Mouse (Mus musculus) ES-Bruce4 (cell line): ENCODE measurements around the gene Alg9.

Experiments
- CTCF ChIP-seq: IDR thresholded peaks from one replicate; pipeline ENCODE4 v1.8.1; 2011; ENCODE audit warnings: low read depth, low read length
- EP300 ChIP-seq: IDR thresholded peaks from 2 replicates; pipeline ENCODE4 v1.6.1; 2011; ENCODE audit warnings: low read depth, low read length; ENCODE audit not compliant: insufficient read depth
- POLR2A ChIP-seq: IDR thresholded peaks from one replicate; pipeline ENCODE4 v1.8.1; 2011; ENCODE audit warnings: low read length; ENCODE audit not compliant: insufficient read depth

DNA sequence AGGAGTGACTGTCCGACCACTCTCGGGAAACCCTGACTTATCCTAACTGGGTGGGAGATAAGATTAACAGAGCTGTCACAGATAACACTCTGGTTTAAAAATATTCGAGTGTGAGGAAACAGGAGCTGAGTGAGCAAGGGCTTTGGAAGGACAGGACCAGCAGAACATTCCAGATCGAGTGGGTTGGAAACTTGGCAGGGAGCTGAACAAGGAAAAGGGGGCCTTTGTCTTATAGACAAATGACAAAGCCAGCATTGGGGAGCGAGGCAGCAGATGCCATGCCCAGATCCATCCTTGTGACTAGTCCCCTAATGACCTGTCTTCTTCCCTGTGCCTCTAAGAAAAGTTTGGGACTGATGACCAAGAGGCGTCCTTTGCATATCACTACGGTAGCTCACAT is 20.9 kb upstream of the Alg9 start:
- TF ChIP-seq EP300: no peak
- no peak for TF ChIP-seq POLR2A
- no peak for TF ChIP-seq CTCF
